Mouse (Mus musculus) heart, adult 2 months (tissue): ENCODE data around the gene Sfxn3.

Experiments used
- CTCF ChIP-seq: fragments of 200-600 bp; IDR thresholded peaks from 2 replicates; pipeline ENCODE4 v1.8.1; 2022; ENCODE audit warnings: antibody characterized with exemption, mild to moderate bottlenecking, moderate library complexity
- POLR2A ChIP-seq: fragments of 200-500 bp; IDR thresholded peaks from 2 replicates; pipeline ENCODE4 v1.6.1; 2011; ENCODE audit warnings: mild to moderate bottlenecking, low read depth, low read length, control low read depth; ENCODE audit not compliant: insufficient read depth

DNA sequence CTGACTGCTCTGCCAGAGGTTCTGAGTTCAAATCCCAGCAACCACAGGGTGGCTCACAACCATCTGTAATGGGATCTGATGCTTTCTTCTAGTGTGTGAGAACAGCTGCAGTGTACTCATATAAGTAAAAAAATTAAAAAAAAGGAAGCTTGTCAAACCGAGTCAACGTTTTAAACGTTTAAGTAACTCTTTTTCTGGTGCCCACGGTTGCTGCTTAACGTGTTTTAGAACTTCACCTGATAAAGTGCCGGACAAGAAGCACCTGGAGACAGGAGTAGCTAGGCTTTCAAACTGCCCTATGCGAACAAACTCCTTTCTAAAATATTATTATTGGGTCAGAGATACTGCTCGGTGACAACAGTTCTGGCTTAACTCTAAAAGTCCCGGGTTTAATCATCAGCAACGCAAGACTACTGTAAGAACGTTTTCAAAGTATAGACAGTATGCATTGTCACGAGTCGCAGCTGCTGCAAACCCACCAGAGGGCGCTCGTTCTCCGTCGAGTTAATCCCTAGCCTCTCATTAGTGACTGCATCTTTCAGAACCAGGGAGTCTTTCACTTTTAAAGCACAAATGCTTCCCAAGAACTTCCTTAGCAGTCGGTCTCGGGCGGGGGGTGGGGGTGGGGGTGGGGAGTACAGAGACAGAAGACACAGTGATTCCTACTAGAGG lies 26.7 kb downstream of the Sfxn3 start:
- TF ChIP-seq POLR2A (no peak), CTCF (peak; percentile 80)
